Mouse (Mus musculus): Measurements from ENCODE around the gene Ndst2. TPM values are rescaled to one million over a fixed set of nuclear protein-coding genes. Genes with fewer than 3 reads are reported as not detected.

Gene Ndst2
- polyA plus RNA-seq, 1 experiment from 2014 or later, result 24.3 TPM

DNA sequence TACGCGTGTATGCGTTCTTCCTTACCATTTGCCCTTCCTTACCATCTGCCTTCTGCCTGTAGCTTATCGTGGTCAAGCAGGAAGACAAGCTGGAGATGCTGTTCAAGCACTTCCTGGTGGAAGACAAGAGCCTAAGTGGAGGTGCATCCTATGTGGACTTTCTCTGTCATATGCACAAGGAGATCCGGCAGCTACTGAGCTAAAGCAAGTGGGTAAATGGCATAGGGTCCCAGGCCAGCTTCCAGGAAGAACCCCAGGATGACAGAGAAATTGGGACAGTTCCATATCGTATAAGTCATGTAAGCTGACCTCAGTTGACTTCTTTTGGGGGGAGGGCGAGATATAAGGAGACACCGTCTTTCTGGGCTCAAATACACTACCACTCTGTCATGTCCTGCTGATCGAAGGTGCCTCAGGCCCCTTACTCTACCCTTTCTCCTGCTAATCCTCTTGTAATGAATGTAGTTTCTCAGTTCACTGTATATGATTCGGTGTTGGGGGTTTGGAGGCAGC lies 40.7 kb downstream of the Ndst2 start:
- H3K27me3 ChIP-seq (ENCODE audit: poor library complexity, severe bottlenecking), result no peaks in the 10 kb centered on the region
- H3K36me3 ChIP-seq (replicated peaks), result peaks cover 70% of the 10 kb centered on the region
- 93% methylated on average over 10 of the region's 10 CpGs for WGBS
- no peak overlapping the region for H3K27ac ChIP-seq
- no peak for DNase-seq (ENCODE audit: extremely low spot score, low spot score)
- no peak overlapping the region for H3K4me3 ChIP-seq
- H3K9me3 ChIP-seq, result no peaks in the 10 kb centered on the region
- H3K4me1 ChIP-seq, result peaks cover 49% of the 10 kb centered on the region

DNA sequence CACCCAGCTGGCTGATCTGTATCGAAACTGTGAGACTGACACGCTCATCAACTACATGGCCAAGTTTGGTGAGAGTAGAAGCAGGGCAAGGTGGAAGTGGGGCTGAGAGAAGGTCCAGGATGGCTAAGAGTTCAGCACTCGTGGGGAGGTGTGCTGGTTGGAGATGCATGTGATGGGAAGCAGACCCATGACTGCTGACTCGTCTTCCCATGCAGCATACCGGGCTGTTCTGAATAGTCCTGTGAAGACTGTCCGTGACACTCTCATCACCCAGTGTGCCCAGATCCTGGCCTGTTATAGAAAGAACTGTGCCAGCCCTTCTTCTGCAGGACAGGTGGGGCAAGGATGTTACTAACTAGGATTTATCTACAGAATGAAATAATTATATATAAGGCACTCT lies 42.6 kb downstream of the Ndst2 start:
- H3K4me3 ChIP-seq, result no peak overlapping the region
- no peaks in the 10 kb centered on the region for H3K27me3 ChIP-seq (ENCODE audit: poor library complexity, severe bottlenecking)
- H3K4me1 ChIP-seq, result peaks cover 30% of the 10 kb centered on the region
- 92% methylated on average over 6 of the region's 6 CpGs for WGBS
- no peak for DNase-seq (ENCODE audit: extremely low spot score, low spot score)
- no peak overlapping the region for H3K27ac ChIP-seq
- H3K36me3 ChIP-seq (replicated peaks), result peaks cover 78% of the 10 kb centered on the region
- no peaks in the 10 kb centered on the region for H3K9me3 ChIP-seq

DNA sequence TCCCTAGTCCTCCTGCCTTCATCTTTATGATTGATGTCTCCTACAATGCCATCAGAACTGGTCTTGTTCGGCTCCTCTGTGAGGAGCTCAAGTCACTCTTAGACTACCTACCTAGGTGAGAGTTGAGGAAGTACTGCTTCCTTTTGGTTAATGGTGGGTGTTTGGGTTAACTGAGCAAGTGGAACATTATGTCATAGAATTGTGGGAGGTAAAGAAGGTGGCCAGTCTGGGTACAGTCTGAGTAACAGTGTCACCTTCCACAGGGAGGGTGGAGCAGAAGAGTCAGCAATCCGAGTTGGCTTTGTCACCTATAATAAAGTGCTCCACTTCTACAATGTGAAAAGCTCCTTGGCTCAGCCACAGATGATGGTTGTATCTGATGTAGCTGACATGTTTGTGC lies 45.4 kb downstream of the Ndst2 start:
- DNase-seq (ENCODE audit: extremely low spot score, low spot score), result no peak
- Histone ChIP-seq H3K27ac (no peak overlapping the region), H3K27me3 (ENCODE audit: poor library complexity, severe bottlenecking) (no peaks in the 10 kb centered on the region), H3K4me1 (peaks cover 2% of the 10 kb centered on the region), H3K36me3 (replicated peaks) (peaks cover 100% of the 10 kb centered on the region), H3K4me3 (no peak overlapping the region), H3K9me3 (no peaks in the 10 kb centered on the region)
- WGBS, result 89% methylated on average over 2 of the region's 2 CpGs

DNA sequence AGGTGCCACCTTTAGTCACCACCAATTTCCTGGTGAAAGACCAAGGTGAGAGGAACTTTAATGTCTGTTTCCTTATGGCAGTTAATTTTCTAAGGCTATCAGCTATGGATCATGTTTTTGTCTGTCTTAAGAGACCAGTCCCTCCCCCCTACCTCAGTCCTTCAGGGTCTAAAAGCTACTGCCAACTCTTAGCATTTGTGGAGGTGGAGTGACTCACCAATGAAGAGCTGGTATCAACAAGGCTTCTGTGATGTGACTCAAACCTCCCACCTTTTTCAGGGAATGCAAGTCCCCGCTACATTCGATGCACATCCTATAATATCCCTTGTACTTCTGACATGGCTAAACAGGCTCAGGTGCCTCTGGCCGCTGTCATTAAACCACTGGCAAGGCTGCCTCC lies 47.8 kb downstream of the Ndst2 start:
- Histone ChIP-seq H3K4me1 (no peaks in the 10 kb centered on the region), H3K27me3 (ENCODE audit: poor library complexity, severe bottlenecking) (no peaks in the 10 kb centered on the region), H3K27ac (no peak overlapping the region), H3K36me3 (replicated peaks) (peaks cover 100% of the 10 kb centered on the region), H3K4me3 (no peak overlapping the region), H3K9me3 (no peaks in the 10 kb centered on the region)
- 95% methylated on average over 3 of the region's 3 CpGs for WGBS
- no peak for DNase-seq (ENCODE audit: extremely low spot score, low spot score)

DNA sequence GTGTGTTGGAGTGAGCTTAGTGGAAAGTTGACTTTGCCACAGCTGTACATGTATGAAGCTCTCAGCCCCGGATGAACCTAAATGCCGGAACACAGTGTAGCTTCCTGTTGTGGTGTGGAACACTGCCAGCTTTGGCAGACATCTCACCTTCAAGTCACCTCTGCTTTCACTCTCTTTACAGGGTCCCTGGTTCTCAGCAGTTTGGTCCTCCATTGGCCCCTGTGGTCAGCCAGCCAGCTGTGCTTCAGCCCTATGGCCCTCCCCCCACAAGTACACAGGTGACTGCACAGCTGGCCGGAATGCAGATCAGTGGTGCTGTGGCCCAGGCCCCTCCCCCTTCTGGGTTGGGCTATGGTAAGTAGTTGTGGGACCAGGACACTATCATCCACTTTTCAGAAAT lies 51.9 kb downstream of the Ndst2 start:
- WGBS, result 90% methylated on average over 3 of the region's 3 CpGs
- no peaks in the 10 kb centered on the region for H3K27me3 ChIP-seq (ENCODE audit: poor library complexity, severe bottlenecking)
- no peaks in the 10 kb centered on the region for H3K9me3 ChIP-seq
- DNase-seq (ENCODE audit: extremely low spot score, low spot score), result no peak
- no peaks in the 10 kb centered on the region for H3K4me1 ChIP-seq
- no peak overlapping the region for H3K27ac ChIP-seq
- peaks cover 100% of the 10 kb centered on the region for H3K36me3 ChIP-seq (replicated peaks)
- H3K4me3 ChIP-seq, result no peak overlapping the region

DNA sequence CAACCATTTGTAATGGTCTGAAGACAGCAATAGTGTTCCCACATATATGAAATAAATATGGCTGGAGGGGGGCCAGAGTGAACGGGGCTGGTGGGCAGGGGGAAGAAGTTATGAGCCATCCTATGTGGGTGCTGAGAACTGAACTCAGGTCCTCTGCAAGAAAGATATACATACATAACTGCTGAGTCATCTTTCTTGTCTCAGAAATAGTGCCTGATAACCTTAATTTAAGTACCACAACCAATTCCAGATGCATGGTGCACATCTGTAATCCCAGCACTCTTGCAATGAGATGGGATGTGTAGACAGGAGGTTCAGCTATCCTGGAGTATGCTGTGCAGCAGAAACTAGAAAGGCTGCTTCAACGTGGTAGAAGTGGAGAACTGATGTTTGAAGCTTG lies 52.6 kb downstream of the Ndst2 start:
- peaks cover 100% of the 10 kb centered on the region for H3K36me3 ChIP-seq (replicated peaks)
- WGBS, result 95% methylated on average over 2 of the region's 2 CpGs
- DNase-seq (ENCODE audit: extremely low spot score, low spot score), result no peak
- no peaks in the 10 kb centered on the region for H3K4me1 ChIP-seq
- no peak overlapping the region for H3K27ac ChIP-seq
- H3K9me3 ChIP-seq, result no peaks in the 10 kb centered on the region
- no peak overlapping the region for H3K4me3 ChIP-seq
- H3K27me3 ChIP-seq (ENCODE audit: poor library complexity, severe bottlenecking), result no peaks in the 10 kb centered on the region

DNA sequence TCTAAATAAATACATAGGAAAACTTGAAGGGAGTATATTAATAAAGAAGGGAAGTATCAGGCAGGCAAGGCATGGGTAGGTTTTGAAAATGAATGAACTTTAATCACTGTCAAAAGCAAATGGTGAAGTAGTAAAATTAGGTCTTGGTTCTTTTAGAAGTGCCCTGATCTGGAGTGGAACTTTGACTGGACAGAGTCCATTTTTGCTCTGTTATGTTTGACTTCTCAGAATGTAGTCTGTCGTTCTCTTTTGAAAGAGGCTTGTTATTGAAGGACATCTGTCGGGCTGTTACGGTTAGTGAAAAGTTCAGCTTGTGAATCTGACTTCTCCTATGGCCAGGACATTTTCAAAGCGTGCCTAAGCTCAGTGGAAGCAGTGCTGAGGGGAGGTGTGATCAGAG lies 56.5 kb downstream of the Ndst2 start:
- 95% methylated on average over 4 of the region's 4 CpGs for WGBS
- no peaks in the 10 kb centered on the region for H3K9me3 ChIP-seq
- no peak overlapping the region for H3K4me3 ChIP-seq
- no peak overlapping the region for H3K27ac ChIP-seq
- peaks cover 18% of the 10 kb centered on the region for H3K4me1 ChIP-seq
- H3K36me3 ChIP-seq (replicated peaks), result peaks cover 75% of the 10 kb centered on the region
- no peaks in the 10 kb centered on the region for H3K27me3 ChIP-seq (ENCODE audit: poor library complexity, severe bottlenecking)
- DNase-seq (ENCODE audit: extremely low spot score, low spot score), result no peak

DNA sequence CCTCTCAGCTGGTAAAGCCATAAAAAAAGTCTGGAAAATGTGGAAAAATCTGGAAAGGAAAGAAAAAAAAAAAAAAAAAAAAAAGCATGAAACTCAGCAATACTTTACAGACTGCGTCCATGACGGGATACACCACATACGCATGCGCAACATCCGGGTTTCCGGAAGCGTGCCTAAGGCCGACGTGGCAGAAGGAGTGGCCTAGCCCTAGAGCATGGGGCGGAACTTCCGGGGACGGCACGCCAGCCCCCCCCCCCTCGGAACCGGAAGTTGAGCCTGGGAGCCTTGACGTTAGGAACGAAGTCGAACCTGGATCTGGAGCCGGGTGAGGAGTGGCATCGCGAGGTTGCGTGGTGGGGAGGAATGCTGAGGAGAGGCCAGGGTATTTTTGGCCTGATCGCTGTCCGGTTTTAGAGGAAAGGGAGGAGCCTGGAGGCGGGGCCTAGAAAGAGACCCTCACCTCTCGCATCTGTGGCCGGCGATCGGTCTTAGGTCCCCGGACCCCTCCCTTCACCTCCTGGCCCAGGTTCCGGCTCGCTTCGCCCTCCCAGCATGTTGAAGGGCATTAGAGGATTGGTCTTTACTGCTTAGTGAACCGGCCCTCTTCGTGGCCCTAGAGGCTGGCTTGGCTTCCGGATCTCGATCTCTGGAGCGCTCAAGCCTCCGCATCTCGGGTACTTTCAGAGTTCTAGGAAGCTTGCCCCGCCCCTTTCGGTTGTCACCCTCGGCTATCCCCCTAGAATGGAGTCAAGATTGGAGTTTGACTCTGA lies 60.1 kb downstream of the Ndst2 start, which contains the start of gene Sec24c:
Gene Sec24c, plus strand, starts transcription at position 245 of the 770 bp plus-strand sequence.
- H3K4me1 ChIP-seq, result peaks cover 18% of the 10 kb centered on the region
- H3K4me3 ChIP-seq, result peak within 1 kb of the TSS; percentile 86
- under 1% methylated on average over 43 of the region's 43 CpGs for WGBS
- H3K36me3 ChIP-seq (replicated peaks), result peaks cover 38% of the 10 kb centered on the region
- DNase-seq (ENCODE audit: extremely low spot score, low spot score), result peak; percentile 100
- peak within 1 kb of the TSS; percentile 90 for H3K27ac ChIP-seq
- H3K9me3 ChIP-seq, result no peaks in the 10 kb centered on the region
- H3K27me3 ChIP-seq (ENCODE audit: poor library complexity, severe bottlenecking), result 0 out of 2 replicates have a peak, but pooled peaks cover under 1% of the 10 kb centered on the region

DNA sequence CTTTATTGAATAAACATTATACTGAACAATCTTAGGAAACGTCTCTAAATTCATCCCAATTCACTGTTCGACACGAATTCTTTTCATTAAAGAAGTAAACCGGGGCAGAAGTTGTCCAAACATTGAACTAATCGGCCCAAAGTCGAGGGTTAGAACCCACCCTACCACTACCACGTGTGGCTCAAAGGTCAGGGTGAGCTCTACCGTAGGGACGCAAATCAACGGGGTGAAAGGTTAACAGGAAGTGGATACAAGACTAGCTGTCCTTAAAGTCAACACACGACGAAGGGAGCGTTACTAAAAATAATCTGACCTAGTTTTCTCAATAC lies 60.7 kb downstream of the Ndst2 start:
- Histone ChIP-seq H3K27me3 (ENCODE audit: poor library complexity, severe bottlenecking) (0 out of 2 replicates have a peak, but pooled peaks cover 6% of the 10 kb centered on the region), H3K36me3 (replicated peaks) (peaks cover 33% of the 10 kb centered on the region), H3K27ac (peak overlapping the region; percentile 90), H3K4me1 (peaks cover 18% of the 10 kb centered on the region), H3K4me3 (peak overlapping the region; percentile 86), H3K9me3 (no peaks in the 10 kb centered on the region)
- no peak for DNase-seq (ENCODE audit: extremely low spot score, low spot score)
- WGBS, result 11% methylated on average over 13 of the region's 13 CpGs

Small RNAs within 50 kb of the gene (microRNA-seq; reads per million reads assigned to microRNA genes)
- gene Mir6946, result 2.4 reads per million

Other genes starting within 250 kb of the Ndst2 start
- gene Mss51, start 237.7 kb downstream of the Ndst2 start, polyA plus RNA-seq (2016; fragmentation: Nextera tagmentation; extraction: Ambion mirVana), result 1.3 TPM in 2 replicates
- gene Ppp3cb, start 188.0 kb downstream of the Ndst2 start, polyA plus RNA-seq (2016; fragmentation: Nextera tagmentation; extraction: Ambion mirVana), result 44.7 and 48.5 TPM in 2 replicates
- gene Usp54, start 93.5 kb downstream of the Ndst2 start, polyA plus RNA-seq (2016; fragmentation: Nextera tagmentation; extraction: Ambion mirVana), result 15.4 and 16.5 TPM in 2 replicates
- gene Myoz1, start 78.0 kb downstream of the Ndst2 start, polyA plus RNA-seq (2016; fragmentation: Nextera tagmentation; extraction: Ambion mirVana), result 0.12 and 0.15 TPM in 2 replicates
- gene Synpo2l, start 66.2 kb downstream of the Ndst2 start, polyA plus RNA-seq (2016; fragmentation: Nextera tagmentation; extraction: Ambion mirVana), result 0.22 and 0.25 TPM in 2 replicates
- gene Sec24c, start 60.3 kb downstream of the Ndst2 start, polyA plus RNA-seq (2016; fragmentation: Nextera tagmentation; extraction: Ambion mirVana), result 101 and 105 TPM in 2 replicates
- 15.7 and 16.0 TPM in 2 replicates for gene Fut11, start 39.6 kb downstream of the Ndst2 start, polyA plus RNA-seq (2016; fragmentation: Nextera tagmentation; extraction: Ambion mirVana)
- 252 and 261 TPM in 2 replicates for gene Chchd1, start 31.6 kb downstream of the Ndst2 start, polyA plus RNA-seq (2016; fragmentation: Nextera tagmentation; extraction: Ambion mirVana)
- 28.9 and 29.0 TPM in 2 replicates for gene Zswim8, start 27.0 kb downstream of the Ndst2 start, polyA plus RNA-seq (2016; fragmentation: Nextera tagmentation; extraction: Ambion mirVana)
- 33.0 and 37.8 TPM in 2 replicates for gene Camk2g, start 59.5 kb upstream of the Ndst2 start, polyA plus RNA-seq (2016; fragmentation: Nextera tagmentation; extraction: Ambion mirVana)
- 0.40 and 0.59 TPM in 2 replicates for gene Plau, start 102.1 kb upstream of the Ndst2 start, polyA plus RNA-seq (2016; fragmentation: Nextera tagmentation; extraction: Ambion mirVana)
- 28.4 and 30.7 TPM in 2 replicates for gene Vcl, start 194.8 kb upstream of the Ndst2 start, polyA plus RNA-seq (2016; fragmentation: Nextera tagmentation; extraction: Ambion mirVana)

Data from forebrain, embryonic 10.5 days (tissue).